Mouse (Mus musculus) CH12.LX (cell line): ENCODE measurements around the gene Slc2a13.

Experiments used
- CHD1 ChIP-seq: IDR thresholded peaks from 2 replicates; pipeline ENCODE4 v1.6.1; 2012; ENCODE audit warnings: low read depth, low read length, improper control_type of control experiment, inconsistent platforms
- CHD2 ChIP-seq: IDR thresholded peaks from 2 replicates; pipeline ENCODE4 v1.6.1; 2011; ENCODE audit warnings: low read length, improper control_type of control experiment
- CTCF ChIP-seq, 2 experiments: IDR thresholded peaks in 1 of 2; conservative IDR thresholded peaks in 1 of 2; 2 replicates each; pipeline ENCODE4 v1.5.1; 2011 to 2012; ENCODE audit warnings: low read depth in 2 of 2, low read length in 2 of 2, improper control_type of control experiment in 1 of 2, inconsistent platforms in 1 of 2, mild to moderate bottlenecking in 1 of 2, moderate library complexity in 1 of 2
- RCOR1 ChIP-seq: conservative IDR thresholded peaks from 2 replicates; pipeline ENCODE4 v1.6.1; 2012; ENCODE audit warnings: low read depth, mild to moderate bottlenecking, inconsistent platforms, low read length, improper control_type of control experiment
- TCF12 ChIP-seq: IDR thresholded peaks from 2 replicates; pipeline ENCODE4 v1.6.1; 2014; ENCODE audit warnings: low read depth, mild to moderate bottlenecking, inconsistent platforms, low read length, improper control_type of control experiment
- USF1 ChIP-seq: IDR thresholded peaks from 2 replicates; pipeline ENCODE4 v1.6.1; 2014; ENCODE audit warnings: low read depth, mild to moderate bottlenecking, inconsistent platforms, low read length, improper control_type of control experiment
- ZC3H11A ChIP-seq: IDR thresholded peaks from 2 replicates; pipeline ENCODE4 v1.6.1; 2012; ENCODE audit warnings: low read depth, mild to moderate bottlenecking, inconsistent platforms, low read length, improper control_type of control experiment

GRCm38 (mm10) chr15:91260578-91260977, 312.5 kb downstream of the Slc2a13 start:
- TF ChIP-seq CHD2 (no peak), ZC3H11A (no peak), CHD1 (no peak), RCOR1 (no peak), TCF12 (no peak), USF1 (no peak), CTCF (conservative IDR thresholded peaks at IDR 0.05 in 1 of 2, IDR thresholded peaks at IDR 0.05 in 1 of 2; ENCODE audit: low read depth in 2 of 2, low read length in 2 of 2) (no peak)
